Mouse (Mus musculus) frontal cortex, postnatal 14 days (tissue): ENCODE results near the gene Golph3.

Source experiments
- DNase-seq, 2 experiments: peaks; one replicate each; pipeline ENCODE4 v3.0.0; 2022; ENCODE audit warnings: low spot score in 2 of 2

Gene Golph3

DNA sequence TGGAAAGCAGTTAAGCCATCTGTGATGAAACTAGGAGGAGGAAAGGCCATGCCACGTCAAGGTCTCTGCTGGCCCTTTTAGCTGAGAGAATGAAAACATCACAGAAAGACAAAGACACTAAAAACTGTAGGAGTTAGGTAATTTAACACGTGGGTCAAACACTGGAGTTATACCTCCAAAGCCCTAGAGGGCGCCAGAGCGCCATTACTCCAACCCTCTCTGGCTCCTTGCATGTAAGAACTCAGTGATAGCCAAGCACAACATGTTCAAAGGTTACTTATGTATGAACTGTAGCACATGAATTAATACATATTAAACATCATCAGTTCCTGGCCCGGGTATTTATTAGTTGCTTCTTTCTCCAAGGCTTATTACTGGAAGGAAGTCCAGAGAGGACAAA lies 59.3 kb downstream of the Golph3 start:
- DNase-seq: no peak

DNA sequence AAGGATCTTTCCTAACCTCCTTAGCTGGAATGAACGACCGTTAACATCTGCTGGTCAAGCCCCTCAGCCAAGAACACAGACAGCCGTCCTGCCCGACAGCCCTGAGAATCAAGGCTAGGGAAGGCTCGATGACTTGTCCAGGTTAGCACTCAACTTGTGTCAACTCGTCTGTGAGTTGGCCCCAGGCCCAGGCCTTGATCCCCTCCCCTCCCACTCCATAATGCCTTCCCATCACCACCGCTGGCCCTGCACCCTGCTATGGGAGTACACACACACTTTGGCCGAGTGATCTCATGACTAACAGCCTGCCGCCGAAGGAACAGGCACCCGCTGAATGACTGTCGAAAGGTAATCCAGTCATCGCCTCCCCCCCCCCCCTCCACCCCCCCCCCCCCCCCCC lies 63.4 kb downstream of the Golph3 start:
- DNase-seq: no peak

GRCm38 (mm10) chr15:12388726-12389489 lies 67.7 kb downstream of the Golph3 start:
- no peak for DNase-seq

- no peak for DNase-seq
Observed at GRCm38 (mm10) chr15:12394758-12395157, 73.5 kb downstream of the Golph3 start.

DNA sequence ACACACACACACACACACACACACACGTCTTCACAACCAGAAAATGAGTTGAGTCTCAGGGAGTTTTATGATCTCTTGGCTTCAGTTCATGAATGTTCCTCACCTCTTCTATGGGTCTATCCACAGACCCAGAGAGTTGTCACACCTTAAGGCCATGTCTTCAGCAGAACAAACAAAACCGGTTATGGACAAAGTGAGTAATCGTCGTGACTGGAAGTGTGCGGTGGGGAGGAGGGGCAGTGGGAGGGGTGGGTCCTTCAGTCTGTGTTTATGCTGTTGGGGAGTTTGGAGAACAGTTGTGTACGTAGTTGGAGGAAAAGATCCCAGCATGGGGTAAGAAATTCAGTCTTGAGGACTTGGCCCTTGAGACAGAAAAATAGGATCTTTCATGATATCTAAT lies 75.8 kb downstream of the Golph3 start:
- no peak for DNase-seq
